Mouse (Mus musculus): Measurements from ENCODE around the gene Csmd2. TPM values are rescaled to one million over a fixed set of nuclear protein-coding genes. Genes with fewer than 3 reads are reported as not detected.

Gene Csmd2
- polyA plus RNA-seq, 1 experiment from 2014 or later = 0.21 TPM

DNA sequence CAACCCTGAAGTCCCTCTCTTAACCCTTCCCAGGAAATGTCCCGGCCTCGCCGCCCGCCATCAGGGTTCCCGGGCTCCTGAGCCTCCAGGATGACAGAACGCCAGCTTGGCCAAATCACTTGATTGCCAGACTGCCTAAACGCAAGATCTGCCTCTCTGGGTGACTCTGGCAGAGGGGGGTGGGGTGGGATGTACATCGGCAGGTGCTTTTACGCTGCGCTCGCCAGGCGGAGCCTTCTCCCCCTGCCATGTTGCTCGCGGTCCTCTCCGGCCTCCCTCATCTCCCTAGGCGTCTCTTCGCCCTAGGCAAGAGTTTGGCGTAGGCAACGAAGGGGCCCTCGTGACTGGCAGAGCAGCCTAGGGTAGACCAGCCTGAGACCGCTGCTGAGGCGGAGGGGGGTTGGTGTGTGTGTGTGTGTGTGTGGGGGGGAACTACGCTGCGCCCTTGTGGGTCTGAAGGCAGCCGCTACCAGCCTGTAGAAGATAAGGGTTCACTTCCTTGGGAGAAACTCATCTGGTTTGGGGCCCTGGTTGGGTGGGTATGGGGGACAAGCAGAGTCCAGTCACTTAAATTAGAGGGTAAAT, 1.1 kb upstream of the Csmd2 start:
- no peaks in the 10 kb centered on the region for H3K36me3 ChIP-seq
- H3K4me2 ChIP-seq = no peak overlapping the region
- no peak overlapping the region for H3K27ac ChIP-seq
- WGBS = 3% methylated on average over 25 of the region's 25 CpGs
- peaks cover 88% of the 10 kb centered on the region for H3K27me3 ChIP-seq
- H3K4me1 ChIP-seq (replicated peaks) = peaks cover 12% of the 10 kb centered on the region; the same call in 1 of the 2 replicates
- 0 out of 2 replicates have a peak overlapping the region, but pooled peaks have one; percentile 6 for H3K4me3 ChIP-seq (replicated peaks)
- H3K9me3 ChIP-seq = no peaks in the 10 kb centered on the region
- H3K9ac ChIP-seq (replicated peaks) = no peak overlapping the region
- no peak for ATAC-seq (ENCODE audit: insufficient number of reproducible peaks, insufficient read depth, low FRiP score, low TSS enrichment, low read depth)

DNA sequence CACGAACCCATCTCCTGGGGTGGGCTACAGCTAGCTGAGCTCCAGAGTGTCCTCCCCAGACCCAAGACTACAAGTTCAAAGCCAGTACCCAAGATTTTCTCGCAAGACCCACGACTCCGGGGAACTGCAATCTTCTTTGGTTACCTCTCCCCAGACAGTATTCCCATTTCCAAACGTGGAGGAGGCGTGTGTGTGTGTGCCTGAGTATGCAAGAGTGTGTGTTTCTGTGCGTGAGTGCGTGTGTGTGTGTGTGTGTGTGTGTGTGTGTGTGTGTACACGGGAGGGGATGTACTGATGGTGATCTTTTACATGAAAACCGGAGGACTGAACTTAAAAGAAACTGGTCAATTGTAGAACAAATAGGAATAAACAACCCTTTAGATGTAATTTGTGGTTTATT, 387 bp upstream of the Csmd2 start:
- H3K9ac ChIP-seq (replicated peaks) = no peak overlapping the region
- H3K27me3 ChIP-seq = peaks cover 94% of the 10 kb centered on the region
- H3K4me2 ChIP-seq = peak overlapping the region; percentile 67
- ATAC-seq (ENCODE audit: insufficient number of reproducible peaks, insufficient read depth, low FRiP score, low TSS enrichment, low read depth) = no peak
- peaks cover 12% of the 10 kb centered on the region; the same call in 1 of the 2 replicates for H3K4me1 ChIP-seq (replicated peaks)
- peak overlapping the region; percentile 42 for H3K4me3 ChIP-seq (replicated peaks)
- WGBS = 6% methylated on average over 10 of the region's 10 CpGs
- H3K27ac ChIP-seq = no peak overlapping the region
- no peaks in the 10 kb centered on the region for H3K9me3 ChIP-seq
- no peaks in the 10 kb centered on the region for H3K36me3 ChIP-seq

DNA sequence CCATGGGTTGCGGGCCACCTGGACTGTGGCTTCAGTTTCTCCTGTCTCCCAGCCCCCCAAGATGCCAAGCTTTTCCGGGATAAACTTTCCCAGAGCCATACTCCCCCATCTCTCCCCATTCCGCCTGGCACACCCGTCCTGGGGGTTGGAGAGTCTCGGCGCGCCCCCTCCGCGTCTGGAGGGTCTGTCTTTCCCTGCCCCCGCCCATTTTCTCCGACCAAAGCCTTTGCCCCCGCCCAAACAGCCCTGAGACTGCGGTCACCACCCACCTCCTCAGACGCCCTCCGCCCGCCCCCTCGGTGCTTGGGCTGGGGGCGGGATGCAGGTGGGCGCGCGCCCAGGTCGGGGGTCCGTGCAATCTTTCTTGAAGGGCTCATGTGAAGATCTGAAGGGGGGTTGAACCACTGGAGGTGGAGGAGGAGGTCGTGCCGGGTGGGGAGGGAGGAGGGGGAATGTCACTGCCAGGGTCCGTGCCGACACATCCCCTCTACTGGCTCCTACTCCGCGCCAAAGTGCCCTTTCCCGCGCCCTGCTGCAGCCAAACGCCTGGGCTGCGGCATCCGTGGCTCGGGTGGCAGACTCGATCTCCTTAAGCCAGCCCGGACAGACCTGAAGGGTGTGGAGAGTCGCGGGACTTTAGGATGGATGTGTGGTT, 996 bp downstream of the Csmd2 start:
- no peaks in the 10 kb centered on the region for H3K9me3 ChIP-seq
- H3K4me2 ChIP-seq = peak overlapping the region; percentile 67
- H3K9ac ChIP-seq (replicated peaks) = peak overlapping the region; percentile 34; the same call in 1 of the 2 replicates
- H3K36me3 ChIP-seq = no peaks in the 10 kb centered on the region
- ATAC-seq (ENCODE audit: insufficient number of reproducible peaks, insufficient read depth, low FRiP score, low TSS enrichment, low read depth) = no peak
- WGBS = 2% methylated on average over 36 of the region's 39 CpGs
- H3K4me3 ChIP-seq (replicated peaks) = peak overlapping the region; percentile 42
- peaks cover 96% of the 10 kb centered on the region for H3K27me3 ChIP-seq
- no peak overlapping the region for H3K27ac ChIP-seq
- H3K4me1 ChIP-seq (replicated peaks) = peaks cover 12% of the 10 kb centered on the region; the same call in 1 of the 2 replicates

DNA sequence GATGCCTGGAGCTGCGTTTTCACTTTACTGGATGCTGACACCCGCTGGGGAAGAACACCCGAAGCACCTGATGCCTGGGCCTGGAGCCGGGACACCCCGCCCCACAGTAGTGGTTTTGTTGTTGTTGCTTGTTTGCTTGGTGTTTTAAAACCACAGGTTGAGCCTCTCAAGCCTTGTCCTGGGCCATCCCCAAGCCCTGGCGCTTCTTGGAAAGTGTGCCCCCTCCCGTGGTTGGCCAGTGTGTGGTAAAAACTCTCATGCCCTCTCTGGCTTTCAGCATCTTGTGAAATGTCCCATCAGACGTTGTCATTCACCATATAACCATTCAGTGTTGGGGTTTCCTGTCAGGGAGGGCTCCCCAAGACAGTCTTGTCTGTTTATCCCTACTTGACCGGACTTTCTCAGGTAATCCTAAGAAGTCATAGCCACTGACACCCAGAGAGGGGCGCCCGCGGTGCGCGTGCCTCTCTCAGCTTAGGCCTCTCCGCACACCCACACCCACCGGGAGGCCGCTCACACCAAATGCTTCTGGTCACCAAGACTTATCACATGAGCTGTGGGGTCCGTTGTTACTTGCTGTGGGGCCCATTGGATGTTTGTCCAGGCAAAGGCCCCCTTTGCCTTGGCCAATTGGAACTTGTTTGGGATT, 1.8 kb downstream of the Csmd2 start:
- Histone ChIP-seq H3K27ac (no peak overlapping the region), H3K4me1 (replicated peaks) (peaks cover 12% of the 10 kb centered on the region; the same call in 1 of the 2 replicates), H3K36me3 (no peaks in the 10 kb centered on the region), H3K4me3 (replicated peaks) (no peak overlapping the region), H3K4me2 (no peak overlapping the region), H3K9me3 (no peaks in the 10 kb centered on the region), H3K9ac (replicated peaks) (no peak overlapping the region), H3K27me3 (peaks cover 88% of the 10 kb centered on the region)
- WGBS = 8% methylated on average over 18 of the region's 18 CpGs
- ATAC-seq (ENCODE audit: insufficient number of reproducible peaks, insufficient read depth, low FRiP score, low TSS enrichment, low read depth) = no peak

DNA sequence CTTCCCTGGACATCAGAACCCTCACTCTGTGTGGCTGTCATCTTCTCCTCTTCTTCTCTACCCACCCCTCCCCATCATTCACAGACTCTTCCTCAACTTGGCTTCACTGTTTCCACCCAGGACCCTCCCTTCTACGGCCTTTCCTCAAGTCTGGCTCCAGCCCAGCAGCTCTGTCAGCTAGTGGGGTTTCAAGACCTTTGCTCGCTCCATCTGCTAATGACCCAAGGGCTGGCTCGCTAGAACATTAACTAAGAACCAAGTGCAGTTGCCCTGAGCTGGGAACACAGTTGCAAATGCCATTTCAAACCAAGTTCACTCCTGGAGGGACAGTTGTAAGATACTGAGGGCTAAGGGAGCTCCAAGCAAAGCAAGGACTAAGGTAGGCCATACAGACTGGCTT, 11.6 kb downstream of the Csmd2 start:
- no peak for ATAC-seq (ENCODE audit: insufficient number of reproducible peaks, insufficient read depth, low FRiP score, low TSS enrichment, low read depth)
- H3K9ac ChIP-seq (replicated peaks) = no peak overlapping the region
- no peaks in the 10 kb centered on the region; the same call in 1 of the 2 replicates for H3K27me3 ChIP-seq
- H3K27ac ChIP-seq = no peak overlapping the region
- WGBS = 81% methylated on average over 3 of the region's 3 CpGs
- H3K9me3 ChIP-seq = no peaks in the 10 kb centered on the region
- H3K4me3 ChIP-seq (replicated peaks) = no peak overlapping the region
- no peaks in the 10 kb centered on the region for H3K4me1 ChIP-seq (replicated peaks)
- no peak overlapping the region for H3K4me2 ChIP-seq
- H3K36me3 ChIP-seq = no peaks in the 10 kb centered on the region

DNA sequence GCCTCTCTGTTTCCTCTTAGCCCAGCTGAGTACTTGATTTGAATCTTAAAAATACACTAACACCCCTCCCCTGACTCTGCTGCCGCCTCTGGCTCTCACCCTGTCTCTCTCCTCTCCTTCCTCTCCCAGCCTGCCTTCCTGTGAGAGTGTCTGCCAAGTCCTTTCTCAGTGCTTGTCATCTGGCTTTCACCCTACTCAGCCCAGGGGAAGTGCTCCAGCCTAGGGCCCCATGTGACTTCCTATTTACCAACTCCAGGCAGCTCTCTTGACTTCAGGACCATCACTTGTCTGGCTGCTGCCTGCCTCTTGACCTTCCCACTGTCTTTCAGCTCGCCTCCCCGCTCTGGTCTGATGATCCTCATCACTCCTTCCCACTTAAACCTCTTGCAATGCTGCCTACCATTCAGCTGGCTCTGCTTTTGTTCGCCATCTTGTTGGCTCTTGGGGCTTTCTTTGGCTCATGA, 15.0 kb downstream of the Csmd2 start:
- Histone ChIP-seq H3K9ac (replicated peaks) (no peak overlapping the region), H3K4me3 (replicated peaks) (no peak overlapping the region), H3K36me3 (no peaks in the 10 kb centered on the region), H3K9me3 (no peaks in the 10 kb centered on the region), H3K27ac (no peak overlapping the region), H3K4me1 (replicated peaks) (no peaks in the 10 kb centered on the region), H3K27me3 (no peaks in the 10 kb centered on the region; the same call in 1 of the 2 replicates), H3K4me2 (no peak overlapping the region)
- no peak for ATAC-seq (ENCODE audit: insufficient number of reproducible peaks, insufficient read depth, low FRiP score, low TSS enrichment, low read depth)
- WGBS = 70% methylated on average over 4 of the region's 4 CpGs

DNA sequence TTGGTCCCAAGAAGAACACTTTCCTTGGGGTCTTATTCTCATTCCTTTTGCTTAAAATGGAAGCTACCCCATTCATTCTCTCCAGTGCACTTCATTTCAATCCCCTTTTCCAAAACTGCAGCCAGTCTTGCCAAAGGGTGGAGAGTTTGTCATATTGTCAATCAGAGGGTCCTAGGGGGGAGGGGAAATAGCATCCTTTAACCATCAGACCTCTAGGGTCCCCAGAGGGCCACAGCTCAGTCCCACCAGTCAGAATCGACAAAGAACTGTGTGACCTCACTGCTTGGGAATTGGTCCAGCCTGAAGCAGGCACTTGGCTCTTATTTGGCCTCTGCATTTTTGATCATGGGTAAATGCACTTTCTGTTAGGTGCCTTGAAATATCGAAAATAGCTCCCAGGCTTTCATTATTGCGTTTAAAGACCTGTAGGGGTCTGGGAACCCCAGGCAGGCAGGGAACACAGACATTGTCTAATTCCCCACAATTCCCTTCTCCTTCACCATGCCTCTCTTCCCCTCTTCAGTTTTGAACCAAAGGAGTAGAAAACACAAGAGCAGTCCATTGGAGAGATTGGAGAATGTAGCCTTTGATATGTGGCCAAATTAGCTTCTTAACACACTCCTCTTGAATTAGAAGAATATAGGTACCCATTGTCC, 17.3 kb downstream of the Csmd2 start:
- H3K4me1 ChIP-seq (replicated peaks) = no peaks in the 10 kb centered on the region
- no peak for ATAC-seq (ENCODE audit: insufficient number of reproducible peaks, insufficient read depth, low FRiP score, low TSS enrichment, low read depth)
- no peak overlapping the region for H3K27ac ChIP-seq
- no peaks in the 10 kb centered on the region for H3K36me3 ChIP-seq
- no peaks in the 10 kb centered on the region for H3K27me3 ChIP-seq
- H3K9me3 ChIP-seq = no peaks in the 10 kb centered on the region
- no peak overlapping the region for H3K4me3 ChIP-seq (replicated peaks)
- no peak overlapping the region for H3K9ac ChIP-seq (replicated peaks)
- WGBS = 73% methylated on average over 3 of the region's 3 CpGs
- H3K4me2 ChIP-seq = no peak overlapping the region

DNA sequence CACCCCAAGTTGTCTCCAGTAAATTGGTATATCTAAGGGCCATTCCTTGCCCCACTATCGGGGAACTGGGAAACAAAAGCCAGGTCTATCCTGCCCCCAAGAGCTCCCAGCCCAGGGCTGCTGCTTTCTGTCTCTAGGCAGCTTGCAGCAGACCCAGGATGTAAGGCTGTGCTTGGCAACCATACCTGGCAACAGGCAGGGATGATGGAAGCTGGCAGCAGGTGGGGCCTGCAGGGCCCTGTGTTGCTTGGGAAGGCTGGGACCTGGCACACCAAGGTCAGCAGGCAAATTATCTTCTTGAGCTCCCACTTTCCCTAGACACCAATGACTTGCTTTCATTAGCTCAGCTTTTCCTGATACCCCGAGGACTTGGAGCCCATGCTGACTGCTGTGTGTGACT, 31.8 kb downstream of the Csmd2 start:
- ATAC-seq (ENCODE audit: insufficient number of reproducible peaks, insufficient read depth, low FRiP score, low TSS enrichment, low read depth) = no peak
- Histone ChIP-seq H3K9me3 (no peaks in the 10 kb centered on the region), H3K4me3 (replicated peaks) (no peak overlapping the region), H3K4me2 (no peak overlapping the region), H3K4me1 (replicated peaks) (no peaks in the 10 kb centered on the region), H3K36me3 (no peaks in the 10 kb centered on the region), H3K27ac (no peak overlapping the region), H3K9ac (replicated peaks) (no peak overlapping the region), H3K27me3 (no peaks in the 10 kb centered on the region)
- 73% methylated on average over 2 of the region's 2 CpGs for WGBS

DNA sequence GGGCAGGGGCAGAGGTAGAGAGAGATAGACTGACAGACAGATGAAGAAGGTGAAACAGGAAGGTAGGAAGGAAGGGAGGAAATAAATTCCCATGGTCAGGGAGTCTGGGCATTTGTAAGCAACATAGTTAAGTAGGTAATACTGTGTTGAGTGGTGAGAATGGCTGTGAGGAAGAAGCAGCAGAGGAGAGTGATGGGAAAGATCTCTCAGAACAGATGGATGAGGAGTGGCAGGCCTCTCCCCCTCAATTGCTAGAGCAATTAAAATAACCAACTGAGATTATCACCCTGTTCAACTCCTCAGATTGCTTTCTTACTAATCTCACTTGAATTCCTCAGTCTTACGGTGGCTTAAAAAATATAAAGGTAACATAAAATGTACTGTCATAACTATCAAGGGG, 40.6 kb downstream of the Csmd2 start:
- ATAC-seq (ENCODE audit: insufficient number of reproducible peaks, insufficient read depth, low FRiP score, low TSS enrichment, low read depth) = no peak
- 93% methylated on average over 1 of the region's 1 CpGs for WGBS
- H3K4me1 ChIP-seq (replicated peaks) = no peaks in the 10 kb centered on the region

DNA sequence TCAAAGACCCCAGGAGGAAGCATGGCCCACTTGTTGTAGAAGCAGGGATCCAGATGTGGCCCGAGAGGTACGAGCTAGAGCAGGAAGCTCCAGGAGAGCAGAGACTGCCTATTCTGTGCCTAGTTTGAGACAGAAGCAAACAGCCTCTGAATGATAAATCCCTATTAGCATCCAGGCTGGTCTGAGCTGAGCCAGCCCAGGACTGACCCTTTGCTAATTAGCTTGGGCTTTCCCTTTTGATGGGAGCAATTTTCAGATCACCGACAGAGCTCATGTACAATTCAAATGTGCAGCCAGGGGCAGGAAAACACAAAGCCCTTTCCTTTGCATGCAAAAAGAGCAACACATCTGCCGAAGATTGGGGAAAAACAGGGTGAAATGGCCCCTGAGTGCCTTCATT, 54.2 kb downstream of the Csmd2 start:
- no peak for ATAC-seq (ENCODE audit: insufficient number of reproducible peaks, insufficient read depth, low FRiP score, low TSS enrichment, low read depth)
- H3K4me1 ChIP-seq (replicated peaks) = no peaks in the 10 kb centered on the region
- no peak overlapping the region for H3K4me3 ChIP-seq (replicated peaks)
- WGBS = 74% methylated on average over 4 of the region's 4 CpGs
- H3K36me3 ChIP-seq = no peaks in the 10 kb centered on the region
- H3K9me3 ChIP-seq = no peaks in the 10 kb centered on the region
- no peak overlapping the region for H3K4me2 ChIP-seq
- no peak overlapping the region for H3K27ac ChIP-seq
- no peaks in the 10 kb centered on the region for H3K27me3 ChIP-seq
- H3K9ac ChIP-seq (replicated peaks) = no peak overlapping the region

More for the DNA sequence above, 40.6 kb downstream of the Csmd2 start:
- Histone ChIP-seq H3K36me3 (no peaks in the 10 kb centered on the region), H3K9ac (replicated peaks) (no peak overlapping the region), H3K27me3 (no peaks in the 10 kb centered on the region), H3K9me3 (no peaks in the 10 kb centered on the region), H3K4me2 (no peak overlapping the region), H3K4me3 (replicated peaks) (no peak overlapping the region), H3K27ac (no peak overlapping the region)

DNA sequence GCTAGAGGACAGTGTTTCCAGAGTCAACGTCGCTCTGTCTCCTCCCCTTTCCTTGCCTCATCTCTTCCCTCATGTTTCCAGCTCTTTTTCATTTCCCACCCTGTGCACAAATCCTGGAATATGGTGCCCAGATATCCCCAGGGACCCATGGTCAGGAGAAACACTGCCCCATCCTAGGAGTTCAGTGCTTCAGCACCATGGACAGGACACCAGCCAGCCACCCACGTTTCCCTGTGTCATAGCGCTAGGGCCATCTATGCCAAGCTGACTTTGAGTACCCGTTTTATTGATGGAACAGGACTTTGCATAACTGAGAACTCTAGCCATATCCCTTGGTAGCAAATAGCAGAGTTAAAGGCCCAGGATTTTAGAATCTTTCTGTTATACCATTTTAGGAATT, 55.0 kb downstream of the Csmd2 start:
- Histone ChIP-seq H3K9ac (replicated peaks) (no peak overlapping the region), H3K27me3 (no peaks in the 10 kb centered on the region), H3K4me1 (replicated peaks) (no peaks in the 10 kb centered on the region), H3K9me3 (no peaks in the 10 kb centered on the region), H3K4me3 (replicated peaks) (no peak overlapping the region), H3K27ac (no peak overlapping the region), H3K4me2 (no peak overlapping the region), H3K36me3 (no peaks in the 10 kb centered on the region)
- no peak for ATAC-seq (ENCODE audit: insufficient number of reproducible peaks, insufficient read depth, low FRiP score, low TSS enrichment, low read depth)
- WGBS = 21% methylated on average over 5 of the region's 5 CpGs
